Mouse (Mus musculus) urinary bladder, adult 18-20 months (tissue): ENCODE measurements around the gene Rhbdf1.

Experiments used
- DNase-seq, 2 experiments: peaks; one replicate each; pipeline ENCODE4 v3.0.0; 2022; ENCODE audit warnings: low spot score in 2 of 2, mixed read lengths in 2 of 2

Rhbdf1 gene

GRCm38 (mm10) chr11:32190603-32191110, 31.4 kb downstream of the Rhbdf1 start:
- no peak for DNase-seq

GRCm38 (mm10) chr11:32190119-32190518, 32.0 kb downstream of the Rhbdf1 start:
- no peak for DNase-seq

- DNase-seq: no peak
These were observed 32.7 kb downstream of the Rhbdf1 start for GRCm38 (mm10) chr11:32189434-32189833.

GRCm38 (mm10) chr11:32188881-32189280, 33.2 kb downstream of the Rhbdf1 start:
- no peak for DNase-seq

- no peak for DNase-seq
These were observed 34.8 kb downstream of the Rhbdf1 start for GRCm38 (mm10) chr11:32187256-32187655.

- DNase-seq: no peak
These were observed 36.1 kb downstream of the Rhbdf1 start for GRCm38 (mm10) chr11:32186031-32186430.

GRCm38 (mm10) chr11:32184469-32184868, 37.6 kb downstream of the Rhbdf1 start:
- DNase-seq: no peak

- peak; percentile 48 to 58 for DNase-seq
These were observed 39.9 kb downstream of the Rhbdf1 start for GRCm38 (mm10) chr11:32181973-32182868.

- DNase-seq: no peak
These were observed 40.9 kb downstream of the Rhbdf1 start for GRCm38 (mm10) chr11:32181246-32181645.

- no peak for DNase-seq
These were observed 43.6 kb downstream of the Rhbdf1 start for GRCm38 (mm10) chr11:32178506-32178905.

GRCm38 (mm10) chr11:32166683-32167082, 55.4 kb downstream of the Rhbdf1 start:
- DNase-seq: no peak

- peak in 1 of 2 experiments; percentile 61 for DNase-seq
These were observed 59.9 kb downstream of the Rhbdf1 start for GRCm38 (mm10) chr11:32161922-32162804.

- peak in 1 of 2 experiments; percentile 26 for DNase-seq
These were observed 60.6 kb downstream of the Rhbdf1 start for GRCm38 (mm10) chr11:32161500-32161899.

- DNase-seq: no peak
These were observed 61.8 kb downstream of the Rhbdf1 start for GRCm38 (mm10) chr11:32160341-32160740.
